22 mouse cellular contexts compared by ENCODE assay signal in the genomic region with DNA sequence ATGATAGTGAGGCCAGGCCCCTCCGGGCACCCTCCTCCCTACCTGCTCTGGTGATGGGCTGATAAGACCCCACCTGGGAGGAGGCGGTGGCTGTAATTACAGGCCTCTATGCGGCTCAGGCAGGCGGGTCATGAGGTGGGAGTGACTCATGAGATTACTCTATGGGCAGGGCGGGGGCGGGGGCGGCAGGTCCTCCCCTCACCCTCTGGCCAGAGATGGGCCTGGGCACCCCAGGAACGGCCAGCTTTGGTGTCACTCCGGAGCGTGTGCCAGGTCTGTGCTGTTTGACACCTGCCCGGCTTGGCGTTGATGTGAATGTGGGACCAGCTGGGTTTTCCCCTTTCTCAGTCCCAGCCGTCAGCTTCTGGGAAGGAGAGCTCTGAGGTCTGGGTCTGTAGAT. TPM values are rescaled to one million over a fixed set of nuclear protein-coding genes. Genes with fewer than 3 reads are reported as not detected.
DNase-seq lines count a peak whose midpoint lies in the region; ATAC-seq and TF ChIP-seq lines count a peak whose summit lies in the region.
"Had no signal": no experiment of that assay in that cellular context is flagged by ENCODE, and none has a peak within 500 bp of the region (broad histone marks: within the 10 kb centered on the region; RNA-seq: fewer than 3 reads in every experiment).

No protein-coding gene starts in this region.

- H3K27me3 ChIP-seq in CH12.LX (replicated peaks) (peaks cover 97% of the 10 kb centered on the region), Patski (no peaks in the 10 kb centered on the region)
- H3K27me3 ChIP-seq in intestine, embryonic 16.5 days (replicated peaks; ENCODE audit: control insufficient read depth, insufficient read depth, low read length): no peaks in the 10 kb centered on the region
- H3K27me3 ChIP-seq: embryonic facial prominence, embryonic 12.5 days; neural tube, embryonic 13.5 days had no signal

- peaks cover 0 to 7% of the 10 kb centered on the region in 2 experiments; a peak in 2 of 4 replicates for H3K4me1 ChIP-seq in CH12.LX (ENCODE audit: control insufficient read depth in 1 of 2, insufficient read depth in 2 of 2)
- peaks cover 21% of the 10 kb centered on the region for H3K4me1 ChIP-seq in intestine, embryonic 16.5 days (ENCODE audit: control insufficient read depth, insufficient read depth, low read length)

- peak; percentile 81 for DNase-seq in gastrocnemius, adult 2 months
- DNase-seq in gastrocnemius, postnatal 4 days (ENCODE audit: low spot score in 2 of 2): no peak
- DNase-seq in CH12.LX (ENCODE audit: extremely low read depth) (no peak), Patski (ENCODE audit: low read depth, low spot score) (no peak)
- DNase-seq in spleen, postnatal 14 days (ENCODE audit: low spot score in 2 of 2): no peak
- no peak for DNase-seq in thymus, postnatal 14 days
- DNase-seq: adrenal gland, postnatal 36 days; cerebellum, adult 8-10 months; heart, postnatal 10 days; layer of hippocampus, postnatal 36 days; lung, adult 18-20 months; lung, postnatal 14 days; midbrain, embryonic 14.5 days had no signal

- no peak overlapping the region for H3K4me3 ChIP-seq in gastrocnemius, adult 2 months
- H3K4me3 ChIP-seq in CH12.LX (replicated peaks in 1 of 3; ENCODE audit: low read depth in 2 of 3, low read length in 2 of 3, poor library complexity in 1 of 3): no peak overlapping the region
- H3K4me3 ChIP-seq in intestine, embryonic 16.5 days (ENCODE audit: low read length): no peak overlapping the region
- H3K4me3 ChIP-seq: embryonic facial prominence, embryonic 12.5 days; heart, embryonic 10.5 days; hindbrain, embryonic 12.5 days; layer of hippocampus, adult 2 months; megakaryocyte, embryonic 14.5 days; neural tube, embryonic 13.5 days had no signal

- WGBS in intestine, embryonic 16.5 days: 49% methylated on average over 13 of the region's 13 CpGs

- ATAC-seq in Patski: peak; percentile 14
- peak; percentile 30; the same call in 1 of the 2 replicates for ATAC-seq in intestine, embryonic 16.5 days

- no peak for TF ChIP-seq EP300 in CH12.LX (IDR thresholded peaks at IDR 0.05; ENCODE audit: low read length)

- POLR2A ChIA-PET in Patski (lab: Charles Lee): interaction anchor here (1.1 to 2.0 kb wide), 2 partner anchors 40 to 42 kb away, joined by 3 to 6 read pairs; a partner anchor contains a TSS

- CTCF ChIA-PET in Patski (lab: Charles Lee): interaction anchor here (0.8 to 1.1 kb wide), 5 partner anchors 15 to 47 kb away, joined by 3 read pairs; no protein-coding TSS in a partner anchor

- no peak overlapping the region for H3K4me2 ChIP-seq in CH12.LX (ENCODE audit: insufficient read depth, low read depth, poor library complexity, severe bottlenecking)
- no peak overlapping the region for H3K4me2 ChIP-seq in intestine, embryonic 16.5 days (ENCODE audit: low read depth, low read length)
- H3K4me2 ChIP-seq: embryonic facial prominence, embryonic 12.5 days; hindbrain, embryonic 12.5 days; liver, embryonic 11.5 days; neural tube, embryonic 13.5 days had no signal

- TF ChIP-seq POLR2A in CH12.LX (IDR thresholded peaks at IDR 0.05; ENCODE audit: low read depth, low read length): no peak

- no peaks in the 10 kb centered on the region for H3K36me3 ChIP-seq in CH12.LX (replicated peaks in 1 of 2; ENCODE audit: control insufficient read depth in 1 of 2, insufficient read depth in 1 of 2, low read length in 1 of 2)
- no peaks in the 10 kb centered on the region for H3K36me3 ChIP-seq in intestine, embryonic 16.5 days (ENCODE audit: control insufficient read depth, insufficient read depth, low read length)
- H3K36me3 ChIP-seq: embryonic facial prominence, embryonic 12.5 days; heart, embryonic 10.5 days; hindbrain, embryonic 12.5 days; neural tube, embryonic 13.5 days had no signal

- in situ Hi-C loops in CH12.LX (cut with MboI; ENCODE audit: low pct_ligation_motif_present, low pct_unique_long_range_greater_than_20kb, low sequenced_read_pairs): no loop called here
- in situ Hi-C loops in Patski (cut with MboI; ENCODE audit: low pct_unique_long_range_greater_than_20kb): no loop called here

- peaks cover 2% of the 10 kb centered on the region for H3K9me3 ChIP-seq in CH12.LX (replicated peaks; ENCODE audit: low read length)
- H3K9me3 ChIP-seq in intestine, embryonic 16.5 days (ENCODE audit: control insufficient read depth, low read length): no peaks in the 10 kb centered on the region
- H3K9me3 ChIP-seq: embryonic facial prominence, embryonic 12.5 days; heart, embryonic 10.5 days; hindbrain, embryonic 12.5 days; megakaryocyte, embryonic 14.5 days; neural tube, embryonic 13.5 days had no signal

- TF ChIP-seq RAD21 in CH12.LX (IDR thresholded peaks at IDR 0.05; ENCODE audit: low read depth, low read length): no peak

- no peak overlapping the region for H3K9ac ChIP-seq in CH12.LX (ENCODE audit: insufficient read depth, low read depth)
- H3K9ac ChIP-seq in intestine, embryonic 16.5 days (ENCODE audit: low read depth, low read length): no peak overlapping the region
- H3K9ac ChIP-seq: embryonic facial prominence, embryonic 12.5 days; hindbrain, embryonic 12.5 days; neural tube, embryonic 13.5 days had no signal

- no peak for TF ChIP-seq CTCF in gastrocnemius, adult 2 months (IDR thresholded peaks at IDR 0.05)
- TF ChIP-seq CTCF in CH12.LX (conservative IDR thresholded peaks at IDR 0.05 in 1 of 2, IDR thresholded peaks at IDR 0.05 in 1 of 2; ENCODE audit: low read depth in 2 of 2, low read length in 2 of 2): no peak
- TF ChIP-seq CTCF in Patski (IDR thresholded peaks at IDR 0.05): no peak

- H3K27ac ChIP-seq in gastrocnemius, adult 2 months: peak overlapping the region; percentile 71
- H3K27ac ChIP-seq in CH12.LX (ENCODE audit: insufficient read depth, low read depth): no peak overlapping the region
- H3K27ac ChIP-seq in intestine, embryonic 16.5 days (ENCODE audit: low read length): no peak overlapping the region
- H3K27ac ChIP-seq: embryonic facial prominence, embryonic 12.5 days; heart, embryonic 10.5 days; hindbrain, embryonic 12.5 days; kidney, postnatal 0 days; layer of hippocampus, adult 2 months; neural tube, embryonic 13.5 days had no signal

- H3K79me2 ChIP-seq in CH12.LX (replicated peaks; ENCODE audit: control insufficient read depth, extremely low read depth, insufficient read depth, poor library complexity, severe bottlenecking): no peaks in the 10 kb centered on the region

- intact Hi-C loops in gastrocnemius, adult 2 months (cut with DNase I): no loop called here

- dilution Hi-C loops in CH12.LX (cut with MboI; ENCODE audit: extremely low pct_ligation_motif_present, extremely low pct_unique_long_range_greater_than_20kb, low sequenced_read_pairs): no loop called here

TF ChIP-seq in CH12.LX, 34 proteins besides CTCF, POLR2A, EP300 and RAD21:
- TF ChIP-seq PAX5 (IDR thresholded peaks at IDR 0.05; ENCODE audit: low read length) (no peak), TCF12 (IDR thresholded peaks at IDR 0.05; ENCODE audit: low read depth, low read length) (0 out of 2 replicates have a peak, but pooled peaks have one; percentile 32)
TF ChIP-seq in CH12.LX: peak in this region for 1.

RNA-seq across cellular contexts. Expression of a gene that starts 41.5 kb away (rescaled TPM):
- total RNA-seq in gastrocnemius, adult 2 months (2021): 10 to 100 TPM; 13.0 to 14.9 TPM
- 10 to 100 TPM; 27.4 to 28.0 TPM for total RNA-seq in gastrocnemius, postnatal 4 days (2021)
- 30.9 and 31.0 TPM in 2 replicates for total RNA-seq in CH12.LX (2012; rRNA removed)
- total RNA-seq in CH12.LX (2014; rRNA removed): 25.1 and 27.9 TPM in 2 replicates
- polyA plus RNA-seq in CH12.LX (2012; ENCODE audit: insufficient read length, low read depth): 29.4 and 29.5 TPM in 2 replicates
- 36.1 TPM for polyA plus RNA-seq in Patski (2021)
- polyA plus RNA-seq in intestine, embryonic 16.5 days (2015; fragmentation: Nextera tagmentation; extraction: Ambion mirVana): 28.6 and 33.7 TPM in 2 replicates

RNA-seq across cellular contexts. Expression of a gene that starts 42.4 kb away (rescaled TPM):
- 100 to 1,000 TPM; 106 to 181 TPM for total RNA-seq in gastrocnemius, adult 2 months (2021)
- total RNA-seq in gastrocnemius, postnatal 4 days (2021): 10 to 100 TPM; 25.7 to 35.7 TPM
- 2.3 and 6.2 TPM in 2 replicates for total RNA-seq in CH12.LX (2012; rRNA removed)
- 0.19 TPM in 1 of 2 replicates, not detected in the other for total RNA-seq in CH12.LX (2014; rRNA removed)
- 0.24 TPM in 1 of 2 replicates, not detected in the other for polyA plus RNA-seq in CH12.LX (2012; ENCODE audit: insufficient read length, low read depth)
- 129 TPM for polyA plus RNA-seq in Patski (2021)
- 0.65 and 0.93 TPM in 2 replicates for polyA plus RNA-seq in intestine, embryonic 16.5 days (2015; fragmentation: Nextera tagmentation; extraction: Ambion mirVana)
